Mouse (Mus musculus) midbrain, embryonic 16.5 days (tissue): ENCODE results near the gene Ovca2. TPM values are rescaled to one million over a fixed set of nuclear protein-coding genes. Genes with fewer than 3 reads are reported as not detected.
"Not testable (repeated sequence)": the region's sequence is repeated elsewhere in the genome, so short reads cannot be mapped to it uniquely, and the experiment has no call there.

ENCODE experiments used
- ATAC-seq: fragments of 200-750 bp; cut with Nextera tagmentation; 2 replicates; pipeline ENCODE4 v1.8.0; 2017; ENCODE audit warnings: moderate TSS enrichment
- H3K27ac ChIP-seq: fragments of 300-500 bp; sonication (generic); 2 replicates; pipeline ENCODE4 v1.5.1; 2014; ENCODE audit warnings: mild to moderate bottlenecking, low read length, mixed read lengths
- H3K27me3 ChIP-seq: fragments of 300-500 bp; sonication (generic); 2 replicates; pipeline ENCODE4 v1.6.1; 2014; ENCODE audit warnings: low read depth, low read length, mixed read lengths; ENCODE audit not compliant: control insufficient read depth, insufficient read depth
- H3K36me3 ChIP-seq: fragments of 300-500 bp; sonication (generic); 2 replicates; pipeline ENCODE4 v1.6.1; 2014; ENCODE audit warnings: mild to moderate bottlenecking, low read length, moderate library complexity, mixed read lengths; ENCODE audit not compliant: control insufficient read depth, insufficient read depth
- H3K4me1 ChIP-seq: fragments of 300-500 bp; sonication (generic); 2 replicates; pipeline ENCODE4 v1.6.1; 2014; ENCODE audit warnings: mild to moderate bottlenecking, low read length, mixed read lengths; ENCODE audit not compliant: control insufficient read depth, insufficient read depth
- H3K4me2 ChIP-seq: fragments of 300-500 bp; sonication (generic); 2 replicates; pipeline ENCODE4 v1.6.1; 2014; ENCODE audit warnings: mild to moderate bottlenecking, low read length, mixed read lengths
- H3K4me3 ChIP-seq: fragments of 300-500 bp; sonication (generic); 2 replicates; pipeline ENCODE4 v1.5.1; 2014; ENCODE audit warnings: low read depth, mild to moderate bottlenecking, low read length, moderate library complexity, mixed read lengths
- H3K9ac ChIP-seq: fragments of 300-500 bp; sonication (generic); 2 replicates; pipeline ENCODE4 v1.6.1; 2014; ENCODE audit warnings: low read depth, low read length, mixed read lengths
- H3K9me3 ChIP-seq: fragments of 300-500 bp; sonication (generic); replicated peaks from 2 replicates; pipeline ENCODE4 v1.6.1; 2014; ENCODE audit warnings: mild to moderate bottlenecking, low read length, mixed read lengths; ENCODE audit not compliant: control insufficient read depth, poor library complexity, severe bottlenecking
- WGBS: fragments of 180-500 bp; shearing (Covaris S2); extraction: QIAGEN DNeasy Blood & Tissue Kit; methylation state at CpG from one replicate; pipeline ENCODE4 v1.1.7; 2014; 5-methylcytosine and 5-hydroxymethylcytosine counted together
- polyA plus RNA-seq: library from polyadenylated mRNA; unstranded; fragments of >200 nt; fragmentation: Nextera tagmentation; extraction: Ambion mirVana; gene quantifications from 2 replicates; pipeline ENCODE4 v1.2.1, GENCODE M21; 2015

Gene Ovca2
- polyA plus RNA-seq, 1 experiment from 2014 or later: 13.3 TPM

DNA sequence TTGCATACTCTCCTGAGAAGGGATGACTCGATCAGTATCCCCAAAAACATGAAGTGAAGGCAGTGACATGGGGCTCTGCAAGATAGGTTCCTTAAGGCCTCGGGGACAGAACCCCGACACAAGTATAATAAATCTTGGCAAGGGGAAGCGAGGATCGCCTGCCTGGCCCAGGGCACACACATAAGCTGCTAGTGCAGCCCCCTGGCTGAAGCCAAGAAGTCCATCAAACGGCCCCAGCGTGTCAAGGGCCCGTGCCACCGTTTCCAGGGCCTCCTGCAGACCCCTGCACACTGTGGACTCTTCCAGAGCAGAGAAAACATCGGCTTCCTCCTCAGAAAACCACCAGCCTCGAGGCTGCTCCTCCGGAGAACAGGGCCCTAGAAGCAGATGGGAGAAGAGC lies 624 bp downstream of the Ovca2 start:
- ATAC-seq: no peak
- Histone ChIP-seq H3K4me1 (peaks cover 19% of the 10 kb centered on the region), H3K36me3 (peaks cover 2% of the 10 kb centered on the region; the same call in 1 of the 2 replicates), H3K4me3 (peak overlapping the region; percentile 73), H3K27ac (peak overlapping the region; percentile 94; the same call in 1 of the 2 replicates), H3K9me3 (no peaks in the 10 kb centered on the region), H3K27me3 (peaks cover 4% of the 10 kb centered on the region; the same call in 1 of the 2 replicates), H3K9ac (peak overlapping the region; percentile 82), H3K4me2 (peak overlapping the region; percentile 97)
- 55% methylated on average over 12 of the region's 12 CpGs for WGBS

GRCm38 (mm10) chr11:75174574-75174973 lies 4.1 kb downstream of the Ovca2 start:
- H3K27ac ChIP-seq, H3K9me3 ChIP-seq, H3K9ac ChIP-seq, H3K4me2 ChIP-seq, H3K27me3 ChIP-seq, H3K36me3 ChIP-seq, H3K4me3 ChIP-seq, ATAC-seq: not testable (repeated sequence)
- WGBS: 74% methylated on average over 6 of the region's 6 CpGs
- H3K4me1 ChIP-seq: peaks cover 29% of the 10 kb centered on the region

- H3K27ac ChIP-seq: peak overlapping the region; percentile 75
- peaks cover 32% of the 10 kb centered on the region for H3K4me1 ChIP-seq
- peaks cover 6% of the 10 kb centered on the region for H3K27me3 ChIP-seq
- H3K9ac ChIP-seq: peak overlapping the region; percentile 67
- 3% methylated on average over 15 of the region's 15 CpGs for WGBS
- peak overlapping the region; percentile 71 for H3K4me3 ChIP-seq
- ATAC-seq: no peak
- H3K36me3 ChIP-seq: no peaks in the 10 kb centered on the region
- no peaks in the 10 kb centered on the region for H3K9me3 ChIP-seq
- peak overlapping the region; percentile 87 for H3K4me2 ChIP-seq
Observed at GRCm38 (mm10) chr11:75173799-75174165, 4.9 kb downstream of the Ovca2 start.

DNA sequence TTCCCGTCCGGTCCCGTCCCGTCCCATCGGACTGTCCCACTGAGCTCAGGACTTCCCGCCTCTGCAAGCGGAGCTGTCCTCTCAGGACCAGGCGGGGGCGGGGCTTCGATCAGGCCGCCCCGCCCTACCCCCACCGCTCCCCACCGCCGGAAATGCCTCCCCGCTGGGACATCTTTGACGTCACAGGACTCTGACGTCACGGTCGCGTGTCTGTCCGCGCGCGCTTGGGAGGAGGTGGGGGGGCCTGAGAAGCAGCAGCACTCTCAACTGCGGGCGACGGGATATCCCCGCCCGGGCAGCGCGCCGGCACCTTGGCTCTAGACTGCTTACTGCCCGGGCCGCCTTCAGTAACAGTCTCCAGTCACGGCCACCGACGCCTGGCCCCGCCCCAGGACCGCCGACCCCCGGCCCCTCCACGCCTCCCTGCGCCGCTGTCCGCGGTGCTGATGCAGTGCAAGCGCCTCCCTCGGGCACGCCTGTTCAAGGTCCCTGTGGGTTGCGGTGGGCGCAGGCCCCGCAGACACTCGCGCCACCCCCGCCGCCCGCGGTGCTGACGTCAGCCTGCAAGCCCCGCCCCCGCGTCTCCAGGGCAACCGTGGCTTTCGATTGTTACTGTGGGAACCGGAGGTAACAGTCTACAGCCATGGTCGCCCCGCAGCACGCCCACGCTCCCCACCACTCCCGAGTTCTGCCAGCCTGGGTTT lies 5.4 kb downstream of the Ovca2 start:
- H3K4me2 ChIP-seq: peak overlapping the region; percentile 87
- H3K27me3 ChIP-seq: peaks cover 11% of the 10 kb centered on the region
- H3K27ac ChIP-seq: peak overlapping the region; percentile 75
- H3K9ac ChIP-seq: peak overlapping the region; percentile 67
- no peaks in the 10 kb centered on the region for H3K9me3 ChIP-seq
- peak overlapping the region; percentile 71 for H3K4me3 ChIP-seq
- peak; percentile 69 for ATAC-seq
- H3K4me1 ChIP-seq: peaks cover 37% of the 10 kb centered on the region
- H3K36me3 ChIP-seq: no peaks in the 10 kb centered on the region
- WGBS: under 1% methylated on average over 71 of the region's 71 CpGs

- H3K4me2 ChIP-seq: peak overlapping the region; percentile 87
- H3K9ac ChIP-seq: peak overlapping the region; percentile 67
- H3K27ac ChIP-seq: peak overlapping the region; percentile 75
- H3K4me1 ChIP-seq: peaks cover 34% of the 10 kb centered on the region
- no peaks in the 10 kb centered on the region for H3K9me3 ChIP-seq
- ATAC-seq: 0 out of 2 replicates have a peak, but pooled peaks have one; percentile 2
- H3K4me3 ChIP-seq: peak overlapping the region; percentile 71
- peaks cover 19% of the 10 kb centered on the region for H3K27me3 ChIP-seq
- no peaks in the 10 kb centered on the region for H3K36me3 ChIP-seq
- WGBS: under 1% methylated on average over 74 of the region's 75 CpGs
Observed at GRCm38 (mm10) chr11:75172151-75173094, 6.2 kb downstream of the Ovca2 start.

DNA sequence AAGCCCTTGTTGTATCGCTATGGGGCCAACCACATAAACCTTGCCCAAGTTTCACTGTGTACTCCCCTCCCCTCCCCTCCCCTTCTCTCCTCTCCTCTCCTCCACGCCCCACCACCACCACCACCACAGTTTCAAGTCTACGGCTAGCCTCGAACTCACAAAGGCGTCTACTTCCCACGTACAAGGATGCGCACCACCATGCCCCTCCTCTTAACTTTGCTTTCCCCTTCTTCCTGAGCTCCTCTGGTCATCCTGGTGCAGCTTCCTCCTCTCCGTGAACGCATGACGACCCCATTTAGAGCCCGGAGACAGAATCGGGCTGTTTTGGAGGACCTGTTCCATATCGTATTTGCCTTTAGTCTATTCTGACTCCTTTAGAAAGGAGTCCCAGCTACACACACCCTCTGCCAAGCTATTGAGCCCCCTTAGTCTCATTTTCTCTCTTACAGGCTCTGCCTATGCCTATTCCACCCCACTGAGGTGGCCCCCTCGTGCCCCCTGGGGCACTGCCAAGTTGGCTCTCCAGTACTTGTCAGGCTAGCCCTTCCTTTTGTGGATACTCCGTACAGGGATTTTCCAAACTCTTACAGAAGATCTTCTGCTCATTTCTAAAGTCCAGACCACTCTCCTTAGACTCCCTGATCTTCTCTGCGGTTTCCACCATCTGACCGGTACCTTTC lies 7.3 kb downstream of the Ovca2 start:
- H3K4me3 ChIP-seq: no peak overlapping the region
- no peak overlapping the region for H3K27ac ChIP-seq
- peaks cover 38% of the 10 kb centered on the region for H3K4me1 ChIP-seq
- WGBS: 7% methylated on average over 17 of the region's 17 CpGs
- H3K4me2 ChIP-seq: peak overlapping the region; percentile 87; the same call in 1 of the 2 replicates
- H3K9me3 ChIP-seq: no peaks in the 10 kb centered on the region
- no peaks in the 10 kb centered on the region for H3K36me3 ChIP-seq
- no peak overlapping the region for H3K9ac ChIP-seq
- no peak for ATAC-seq
- H3K27me3 ChIP-seq: peaks cover 24% of the 10 kb centered on the region

DNA sequence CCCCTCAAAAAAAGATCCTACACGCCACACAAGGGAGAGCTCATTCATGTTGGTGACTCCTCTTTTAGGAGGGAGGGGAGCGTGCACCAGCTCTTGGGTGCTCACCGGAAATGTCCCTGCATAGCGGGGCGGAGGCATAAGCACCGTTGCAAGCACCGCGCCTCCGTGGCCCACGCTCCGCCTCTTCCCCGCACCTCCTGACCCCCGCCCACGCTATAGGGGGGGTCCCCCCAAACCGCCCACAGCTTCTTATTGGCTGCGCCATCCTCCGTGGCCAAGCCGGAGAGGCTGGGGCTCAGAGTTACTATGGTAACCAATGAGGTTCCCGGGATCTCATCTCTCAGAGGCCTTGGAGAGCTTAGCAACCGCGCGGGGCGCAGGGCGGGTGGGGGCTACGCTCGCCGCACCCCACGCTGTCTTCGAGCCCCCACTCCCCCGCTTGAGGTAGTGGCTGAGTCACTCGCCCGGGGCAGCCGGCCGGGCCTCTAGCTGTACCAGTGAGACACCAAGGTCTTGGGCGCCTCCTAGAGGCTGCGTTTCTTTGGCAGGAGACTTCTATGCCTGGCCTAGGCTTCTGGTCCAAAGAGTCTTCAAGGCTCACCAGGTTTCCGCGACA lies 8.4 kb downstream of the Ovca2 start:
- H3K9me3 ChIP-seq: no peaks in the 10 kb centered on the region
- ATAC-seq: peak; percentile 75
- H3K27ac ChIP-seq: peak overlapping the region; percentile 70
- peak overlapping the region; percentile 51 for H3K4me3 ChIP-seq
- 0% methylated on average over 38 of the region's 38 CpGs for WGBS
- no peaks in the 10 kb centered on the region for H3K36me3 ChIP-seq
- H3K9ac ChIP-seq: peak overlapping the region; percentile 62
- H3K4me2 ChIP-seq: peak overlapping the region; percentile 88
- H3K27me3 ChIP-seq: peaks cover 31% of the 10 kb centered on the region
- H3K4me1 ChIP-seq: peaks cover 43% of the 10 kb centered on the region

GRCm38 (mm10) chr11:75169405-75170080 lies 9.1 kb downstream of the Ovca2 start, which contains the start of gene Hic1:
Gene Hic1 (minus strand): TSS chr11:75169519.
- H3K4me2 ChIP-seq: peak within 1 kb of the TSS; percentile 88
- H3K4me1 ChIP-seq: peaks cover 43% of the 10 kb centered on the region
- peak within 1 kb of the TSS; percentile 70 for H3K27ac ChIP-seq
- WGBS: 3% methylated on average over 23 of the region's 23 CpGs
- peak within 1 kb of the TSS; percentile 51 for H3K4me3 ChIP-seq
- H3K9me3 ChIP-seq: no peaks in the 10 kb centered on the region
- H3K36me3 ChIP-seq: no peaks in the 10 kb centered on the region
- peak within 1 kb of the TSS; percentile 68 for H3K9ac ChIP-seq
- peak; percentile 1; the same call in 1 of the 2 replicates for ATAC-seq
- peaks cover 38% of the 10 kb centered on the region for H3K27me3 ChIP-seq
